Mouse (Mus musculus): ENCODE results near the gene Slc9a9.

Gene Slc9a9

DNA sequence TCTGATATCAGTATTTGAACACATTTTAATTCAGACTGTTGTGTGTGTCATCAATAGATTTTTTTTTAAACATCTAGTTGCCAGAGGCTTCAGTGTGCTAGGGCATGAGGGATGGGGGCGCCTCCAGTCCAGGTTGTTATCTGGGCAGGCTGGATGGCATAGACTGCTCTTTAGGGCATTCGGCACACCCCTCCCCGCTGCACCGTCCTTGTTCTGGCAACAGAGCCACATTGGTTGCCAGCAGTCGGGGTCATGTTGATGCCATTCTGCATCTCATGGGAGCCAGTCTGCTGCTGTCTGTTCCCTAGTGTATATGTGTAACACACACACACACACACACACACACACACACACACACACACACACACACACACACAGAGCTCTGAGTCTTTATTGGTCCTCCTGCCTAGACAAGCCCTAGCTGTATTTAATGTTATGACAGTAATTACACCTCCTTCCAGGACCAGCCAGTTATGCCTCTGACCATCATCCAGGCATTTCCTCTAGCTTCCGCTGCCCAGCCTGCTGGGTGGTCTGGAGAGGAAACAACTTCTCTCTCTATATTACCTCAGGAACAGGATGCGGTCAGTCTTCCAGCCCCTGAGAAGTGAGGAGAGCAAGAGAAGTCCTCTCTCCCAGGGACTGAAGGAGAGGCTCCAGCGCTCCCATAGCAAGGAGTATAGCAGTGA lies 63.0 kb downstream of the Slc9a9 start:
- DNase-seq (ENCODE audit: low spot score) = no peak

DNA sequence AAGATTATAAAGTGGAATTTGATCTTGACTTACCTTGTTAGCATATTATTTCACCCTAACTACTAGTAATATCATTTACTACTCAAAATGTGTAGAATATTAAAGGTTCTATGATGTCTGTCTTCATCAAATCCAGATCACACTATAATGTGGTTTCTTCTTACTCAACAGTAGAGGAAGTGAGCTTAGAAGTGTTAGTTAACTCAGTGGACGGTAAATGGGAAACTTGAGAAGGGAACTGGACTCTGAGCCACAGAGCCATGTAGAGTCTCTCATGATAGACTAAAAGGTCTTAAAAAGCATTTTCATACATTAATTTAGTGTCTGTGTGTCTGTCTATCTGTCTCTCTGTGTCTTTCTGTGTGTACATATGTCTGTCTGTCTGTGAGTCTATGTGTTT lies 64.6 kb downstream of the Slc9a9 start:
- DNase-seq (ENCODE audit: low spot score) = no peak

DNA sequence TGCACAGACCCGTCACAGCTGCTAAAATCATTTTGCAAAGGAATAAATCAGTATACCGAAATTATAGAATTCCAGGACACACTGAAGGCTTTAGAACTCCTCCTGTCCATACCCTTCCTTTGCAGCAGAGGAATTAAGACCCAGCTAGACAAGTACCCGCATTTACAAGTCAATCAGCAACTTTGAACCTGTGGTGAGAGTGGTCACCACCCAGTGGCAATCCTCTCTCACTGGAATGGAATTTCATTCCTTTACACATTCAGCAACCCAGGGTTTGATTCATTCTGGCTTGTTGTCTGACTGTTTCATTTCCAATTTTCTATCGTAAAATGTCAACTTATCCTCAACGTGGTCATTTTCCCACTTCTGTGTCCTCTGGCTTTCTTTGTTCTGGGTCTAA lies 67.5 kb downstream of the Slc9a9 start:
- no peak for DNase-seq (ENCODE audit: low spot score)

DNA sequence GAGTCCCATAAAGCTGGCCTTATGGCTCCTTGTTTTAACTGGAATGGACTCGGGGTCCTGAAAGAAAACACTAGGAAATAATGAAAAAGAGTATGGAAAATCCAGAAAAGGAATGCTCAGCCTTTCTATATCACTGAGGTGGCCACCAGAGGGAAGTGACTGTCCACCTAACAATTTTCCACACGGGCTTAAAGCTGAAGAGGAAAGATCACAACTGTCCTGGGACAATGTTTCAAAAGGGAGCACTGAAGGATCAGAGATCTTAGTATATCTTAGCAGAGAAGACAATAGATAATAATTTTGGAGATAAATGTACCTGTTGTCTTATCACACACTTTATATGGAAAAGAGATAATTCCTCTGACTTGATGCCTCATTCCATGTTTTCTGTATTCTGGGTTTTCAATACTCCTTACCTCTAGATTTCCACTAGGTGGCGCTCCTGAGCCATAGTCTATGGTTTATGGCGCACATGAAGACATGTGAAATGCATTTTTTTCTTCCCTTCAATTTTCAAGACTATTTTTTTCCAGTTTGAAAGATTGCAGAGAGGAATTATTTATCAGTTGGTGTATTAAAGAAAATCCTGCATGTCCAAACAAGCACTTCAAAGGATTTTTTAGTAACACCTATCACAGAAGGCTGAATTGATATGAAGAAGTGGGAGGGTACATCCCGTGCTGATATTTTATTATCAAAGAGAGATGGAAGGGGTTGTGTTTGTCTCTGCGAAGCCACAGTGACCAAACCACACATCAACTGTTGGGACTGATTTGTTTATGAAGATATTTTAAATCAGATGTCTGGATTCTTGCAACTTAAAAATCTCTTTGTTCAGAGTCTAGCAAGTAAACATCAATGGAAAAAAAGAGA lies 69.1 kb downstream of the Slc9a9 start:
- DNase-seq (ENCODE audit: low spot score) = peak; percentile 79

GRCm38 (mm10) chr9:94740841-94741240 lies 71.1 kb downstream of the Slc9a9 start:
- no peak for DNase-seq (ENCODE audit: low spot score)

- DNase-seq (ENCODE audit: low spot score) = peak; percentile 21
Observed at GRCm38 (mm10) chr9:94743291-94743690, 73.6 kb downstream of the Slc9a9 start.

DNA sequence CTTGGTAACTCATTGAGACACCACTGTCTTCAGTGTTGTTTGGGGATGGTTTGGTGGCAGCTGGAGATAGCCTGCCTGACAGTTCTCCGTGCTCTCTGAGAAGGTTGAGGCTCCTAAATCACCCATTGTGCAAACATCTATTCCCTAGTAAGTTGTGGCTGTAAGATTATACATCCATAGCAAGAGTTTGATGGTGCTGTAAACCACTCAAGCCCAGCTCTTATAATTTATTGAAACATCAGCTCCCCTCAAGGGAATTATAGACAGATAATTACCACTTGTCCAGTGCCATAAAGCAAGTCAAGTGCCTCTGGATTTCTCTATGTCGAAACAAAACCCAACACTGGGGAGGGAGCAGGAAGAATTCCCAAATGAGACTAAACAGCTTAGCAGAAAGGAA lies 78.8 kb downstream of the Slc9a9 start:
- DNase-seq (ENCODE audit: low spot score) = no peak

DNA sequence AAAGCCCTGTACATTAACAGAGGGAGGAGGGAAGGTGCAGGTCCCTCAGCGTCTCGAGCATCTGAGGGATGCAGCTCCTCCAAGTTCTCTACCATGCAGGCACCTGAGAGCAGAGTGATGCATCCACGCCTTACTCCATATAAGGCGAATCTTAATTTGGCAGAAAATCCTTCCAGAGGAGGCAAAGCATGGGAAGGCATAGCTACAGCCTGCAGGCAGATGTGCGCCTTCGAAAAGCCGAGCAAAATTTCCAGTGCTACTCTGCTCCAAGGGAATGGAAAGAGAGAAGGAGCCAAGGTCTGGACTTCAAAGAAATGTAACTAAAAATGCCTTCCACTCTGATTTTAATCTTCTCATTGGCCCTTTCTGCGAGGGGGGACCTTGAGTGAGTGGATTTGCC lies 80.5 kb downstream of the Slc9a9 start:
- no peak for DNase-seq (ENCODE audit: low spot score)

DNA sequence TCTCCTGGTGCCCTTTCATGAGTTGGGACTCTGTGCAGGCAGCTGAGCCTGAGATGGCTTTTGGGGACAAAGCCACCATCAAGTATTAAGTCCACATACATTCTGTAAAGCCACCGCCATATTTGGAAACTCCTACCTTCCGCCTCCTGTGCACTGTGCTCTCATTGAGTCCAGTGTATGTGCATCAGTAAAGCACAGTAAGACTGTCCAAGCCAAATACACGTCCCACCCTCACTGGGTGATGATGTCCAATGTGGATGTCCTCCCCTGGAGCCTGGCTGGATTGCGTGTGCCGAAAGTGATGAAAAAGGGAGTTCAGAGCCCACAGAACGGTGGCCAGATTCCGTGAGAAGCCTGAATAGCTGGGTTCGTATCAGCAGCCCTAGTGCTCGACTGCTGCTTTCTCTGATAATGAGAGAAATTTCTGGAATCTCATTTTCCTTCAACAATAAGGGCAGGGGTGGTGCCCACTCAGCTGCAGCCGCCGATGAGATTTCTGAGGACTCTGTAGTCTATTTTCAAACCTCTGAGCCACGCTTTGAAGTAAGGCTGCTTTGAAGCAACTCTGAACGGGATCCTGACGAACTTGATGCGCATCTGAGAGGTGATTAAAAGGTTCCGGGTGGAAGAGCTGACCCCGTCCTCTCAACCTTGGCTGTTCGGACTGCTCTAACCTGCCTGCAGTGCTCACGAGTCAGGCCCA lies 81.4 kb downstream of the Slc9a9 start:
- no peak for DNase-seq (ENCODE audit: low spot score)

DNA sequence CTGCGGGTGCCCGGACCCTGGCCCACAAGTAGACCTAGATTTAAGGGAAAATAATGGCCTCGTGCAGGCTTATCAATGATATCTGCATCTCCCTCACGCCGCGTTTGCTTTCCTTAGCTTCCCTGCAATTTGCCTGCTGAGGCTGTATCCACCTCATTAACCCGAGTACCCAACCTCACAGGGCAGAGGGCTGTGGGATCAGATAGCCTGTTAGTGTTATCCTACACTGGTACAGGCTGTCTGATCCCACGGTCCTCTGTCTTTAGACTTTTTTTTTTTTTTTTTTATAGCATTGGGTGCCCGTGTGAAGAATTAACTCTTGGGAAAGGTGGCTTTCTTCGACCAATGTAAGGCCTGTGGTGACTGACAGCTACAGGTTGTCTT lies 81.9 kb downstream of the Slc9a9 start:
- DNase-seq (ENCODE audit: low spot score) = no peak

- DNase-seq (ENCODE audit: low spot score) = no peak
Observed at GRCm38 (mm10) chr9:94752121-94752520, 82.4 kb downstream of the Slc9a9 start.

DNA sequence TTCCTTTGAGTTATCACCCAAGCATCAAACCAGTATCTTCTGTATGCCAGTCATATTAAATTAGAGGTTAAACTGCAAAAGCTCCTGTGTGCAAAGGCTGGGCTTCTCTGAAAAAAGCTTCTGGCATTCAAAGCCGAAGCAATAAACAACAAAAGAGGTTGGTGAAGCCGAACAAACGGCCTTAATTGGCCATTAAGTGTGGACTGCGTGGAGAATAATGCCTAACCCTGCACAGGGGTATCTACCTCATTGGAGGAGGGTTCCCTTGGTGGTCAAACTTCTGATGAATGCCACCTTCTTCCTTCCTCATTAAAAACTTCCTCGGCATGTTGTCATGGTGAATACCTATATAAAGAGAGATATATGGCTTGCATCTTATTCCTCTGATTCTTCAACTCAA lies 90.2 kb downstream of the Slc9a9 start:
- DNase-seq (ENCODE audit: low spot score) = no peak

DNA sequence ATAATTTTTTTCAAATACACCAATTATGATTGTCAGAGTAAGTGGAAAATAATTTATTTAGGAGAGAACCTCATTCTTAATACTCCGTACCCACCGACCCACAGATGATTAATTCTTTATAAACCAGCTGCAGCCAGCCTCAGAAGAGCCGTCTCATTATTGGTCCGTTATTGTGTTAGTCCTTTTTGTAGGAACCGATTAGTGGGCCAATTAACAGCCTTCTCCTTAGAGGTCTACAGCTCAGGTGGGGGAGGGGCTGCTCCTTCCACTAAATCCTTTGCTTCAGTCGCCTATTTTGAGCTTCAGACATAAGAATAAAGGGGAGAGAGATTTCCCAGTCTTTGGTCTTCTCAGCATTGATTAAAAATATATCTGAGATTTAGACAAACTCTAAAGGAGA lies 98.4 kb downstream of the Slc9a9 start:
- no peak for DNase-seq (ENCODE audit: low spot score)

GRCm38 (mm10) chr9:94768524-94768923 lies 98.8 kb downstream of the Slc9a9 start:
- no peak for DNase-seq (ENCODE audit: low spot score)

DNA sequence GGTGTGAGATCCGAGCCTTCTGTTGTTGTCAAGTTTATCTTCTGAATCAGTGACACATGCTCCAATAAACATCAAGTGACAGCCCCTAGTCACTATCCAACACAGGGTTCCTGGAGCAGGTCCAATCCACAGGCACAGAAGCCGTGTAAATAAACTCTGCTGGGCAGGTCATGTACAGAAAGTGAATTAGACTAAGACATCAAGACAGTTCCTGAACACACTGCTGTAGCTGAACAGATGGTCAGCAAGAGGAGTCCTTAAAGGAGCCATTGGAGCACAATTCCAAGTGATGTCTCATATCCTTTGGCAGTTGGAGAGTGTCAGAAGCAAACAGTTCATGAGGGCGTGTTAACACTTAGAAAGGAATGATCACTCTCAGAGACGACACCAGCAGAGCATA lies 103.6 kb downstream of the Slc9a9 start:
- DNase-seq (ENCODE audit: low spot score) = no peak

DNA sequence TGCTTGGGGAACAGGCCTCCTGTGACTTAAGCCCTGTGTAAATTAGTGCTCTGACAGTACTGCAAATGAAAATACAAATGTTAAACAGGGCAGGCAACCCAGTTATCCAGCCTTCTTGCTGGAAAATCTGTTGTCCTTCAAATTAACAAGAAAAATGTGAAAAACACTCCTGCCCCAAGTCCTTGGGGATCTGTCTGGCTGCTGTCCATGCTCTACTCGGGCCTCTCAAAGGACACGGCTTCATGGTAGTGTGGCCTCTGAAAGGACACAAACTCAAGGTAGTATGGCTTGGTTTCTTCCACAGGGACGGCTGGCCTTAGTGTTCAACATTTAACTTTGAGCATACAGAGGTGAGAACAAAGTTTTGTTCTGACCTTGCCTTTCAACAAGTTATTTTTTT lies 118.6 kb downstream of the Slc9a9 start:
- no peak for DNase-seq (ENCODE audit: low spot score)

DNA sequence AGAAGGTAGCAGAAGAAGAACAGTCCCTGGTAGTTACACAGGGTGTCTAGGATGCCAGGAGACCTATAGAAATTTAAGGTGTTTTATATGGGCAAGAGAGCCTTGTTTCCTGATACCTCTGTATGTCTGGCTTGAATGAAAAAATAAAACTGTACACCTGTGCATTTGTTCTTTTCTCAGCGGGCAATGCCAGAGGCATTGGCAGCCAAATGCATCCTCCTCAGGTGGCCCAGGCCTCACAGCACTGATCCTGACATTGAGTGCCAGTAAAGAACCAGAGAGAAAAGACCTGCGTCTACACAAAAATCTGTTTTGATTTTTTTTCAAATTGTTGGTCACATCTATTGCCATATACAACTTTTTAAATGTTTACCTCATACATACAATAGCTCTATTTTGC lies 121.3 kb downstream of the Slc9a9 start:
- no peak for DNase-seq (ENCODE audit: low spot score)

DNA sequence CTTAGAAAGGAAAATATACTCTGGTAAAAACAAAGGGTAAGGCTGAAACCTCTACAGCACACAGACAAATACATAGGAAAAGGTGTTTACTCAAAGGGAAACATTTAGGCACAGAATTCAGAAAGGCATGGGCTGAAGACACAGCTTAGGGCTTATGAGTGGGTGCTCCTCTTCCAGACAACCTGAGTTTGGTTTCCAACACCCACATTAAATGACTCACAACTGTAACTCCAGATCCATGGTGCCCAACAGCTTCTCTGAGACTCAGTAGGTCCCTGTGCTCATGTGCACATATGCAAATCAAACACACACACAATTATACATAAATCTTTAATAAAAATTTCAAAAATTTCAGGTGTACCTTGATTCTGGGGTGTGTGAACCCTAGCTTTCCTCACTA lies 133.4 kb downstream of the Slc9a9 start:
- no peak for DNase-seq (ENCODE audit: low spot score)

- no peak for DNase-seq (ENCODE audit: low spot score)
Observed at GRCm38 (mm10) chr9:94805506-94805905, 135.8 kb downstream of the Slc9a9 start.

DNA sequence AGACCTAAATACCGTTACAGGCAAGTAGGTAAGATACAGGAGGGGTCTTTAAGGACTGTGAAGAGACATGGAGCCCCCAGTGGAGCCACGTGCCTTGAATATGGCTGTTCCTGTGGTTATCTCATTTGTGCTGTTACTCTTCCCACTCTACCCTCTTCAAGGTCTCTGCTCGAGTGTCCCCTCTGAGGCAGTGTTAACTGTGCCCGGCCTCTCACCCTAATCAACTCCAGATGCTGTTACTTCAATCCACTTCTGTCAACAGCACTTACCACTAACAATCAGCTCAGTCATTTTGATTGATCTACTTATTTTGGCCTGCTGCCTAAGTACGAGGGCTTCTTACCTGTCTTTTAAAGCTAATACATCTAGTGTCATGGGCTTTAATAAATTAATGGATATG lies 145.8 kb downstream of the Slc9a9 start:
- no peak for DNase-seq (ENCODE audit: low spot score)

DNA sequence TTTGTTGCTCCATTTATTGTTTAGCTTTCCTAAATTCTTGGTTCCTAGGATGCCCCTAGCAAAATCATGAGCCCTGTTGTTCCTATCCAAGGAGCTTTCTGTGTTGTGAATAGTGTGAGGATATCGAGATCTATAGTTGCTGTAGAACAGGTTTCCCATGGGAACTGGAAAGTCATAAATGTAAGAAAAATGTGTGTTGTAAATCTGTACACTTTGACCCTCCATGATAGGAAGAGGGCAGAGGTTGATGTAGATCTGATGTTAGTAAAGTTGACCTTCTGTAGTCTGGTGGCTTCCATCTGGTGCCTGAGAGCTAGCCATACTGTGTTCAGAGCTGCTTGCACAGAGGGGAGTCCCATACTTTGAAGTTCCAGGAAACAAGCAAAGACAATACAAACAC lies 151.6 kb downstream of the Slc9a9 start:
- DNase-seq (ENCODE audit: low spot score) = no peak

- no peak for DNase-seq (ENCODE audit: low spot score)
Observed at GRCm38 (mm10) chr9:94833836-94834235, 164.1 kb downstream of the Slc9a9 start.

- no peak for DNase-seq (ENCODE audit: low spot score)
Observed at GRCm38 (mm10) chr9:94837384-94837783, 167.7 kb downstream of the Slc9a9 start.
